Comparison of ENCODE assay signal across 8 mouse cellular contexts in the genomic region with DNA sequence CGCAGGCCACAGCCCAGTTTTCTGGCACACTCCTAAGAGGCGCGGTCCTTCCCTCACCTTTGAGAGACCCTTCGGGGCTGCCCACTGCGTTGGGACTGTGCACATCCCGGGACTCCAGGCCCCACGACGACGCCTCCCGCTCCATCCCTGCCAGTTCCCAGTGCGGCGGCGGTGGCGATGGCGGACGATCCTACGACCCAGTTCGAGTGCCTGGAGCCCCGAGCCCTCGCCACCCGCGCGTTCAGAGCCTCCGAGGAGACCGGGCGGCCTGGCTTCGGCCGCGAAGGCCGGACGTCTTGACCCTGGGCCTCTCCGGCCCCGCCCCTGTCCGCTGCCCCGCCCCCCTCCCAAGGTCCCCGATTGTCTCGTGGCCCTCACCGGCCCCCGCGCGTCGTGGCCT. TPM values are rescaled to one million over a fixed set of nuclear protein-coding genes. Genes with fewer than 3 reads are reported as not detected.
DNase-seq lines count a peak whose midpoint lies in the region; ATAC-seq and TF ChIP-seq lines count a peak whose summit lies in the region.

No protein-coding gene starts in this region.

- no peaks in the 10 kb centered on the region for H3K36me3 ChIP-seq in spleen, adult 2 months (ENCODE audit: control insufficient read depth, insufficient read depth, low read length)
- H3K36me3 ChIP-seq in forebrain, embryonic 16.5 days (ENCODE audit: control insufficient read depth, insufficient read depth), result peaks cover 2% of the 10 kb centered on the region; the same call in 1 of the 2 replicates
- H3K36me3 ChIP-seq in midbrain, embryonic 12.5 days, result peaks cover 24% of the 10 kb centered on the region

- no peaks in the 10 kb centered on the region for H3K27me3 ChIP-seq in spleen, adult 2 months (ENCODE audit: control insufficient read depth, insufficient read depth, low read length)
- H3K27me3 ChIP-seq in forebrain, embryonic 16.5 days (replicated peaks; ENCODE audit: control insufficient read depth, insufficient read depth, low read length), result no peaks in the 10 kb centered on the region
- H3K27me3 ChIP-seq in midbrain, embryonic 12.5 days, result no peaks in the 10 kb centered on the region

- ATAC-seq in forebrain, embryonic 16.5 days, result peak; percentile 41
- ATAC-seq in midbrain, embryonic 12.5 days (ENCODE audit: low FRiP score, low read depth), result peak; percentile 35

- no peak for TF ChIP-seq POLR2A in spleen, adult 2 months (IDR thresholded peaks at IDR 0.05; ENCODE audit: low read depth, low read length)

- H3K9me3 ChIP-seq in forebrain, embryonic 16.5 days (ENCODE audit: control insufficient read depth, low read length), result no peaks in the 10 kb centered on the region
- H3K9me3 ChIP-seq in midbrain, embryonic 12.5 days, result no peaks in the 10 kb centered on the region

- H3K9ac ChIP-seq in forebrain, embryonic 16.5 days (replicated peaks; ENCODE audit: low read depth, low read length), result peak overlapping the region; percentile 91
- H3K9ac ChIP-seq in midbrain, embryonic 12.5 days (replicated peaks), result peak overlapping the region; percentile 94

- no peak for TF ChIP-seq CTCF in spleen, adult 2 months (IDR thresholded peaks at IDR 0.05; ENCODE audit: extremely low read depth, insufficient read depth, insufficient read length, insufficient replicate concordance)

- H3K4me2 ChIP-seq in forebrain, embryonic 16.5 days (ENCODE audit: low read length), result peak overlapping the region; percentile 74
- peak overlapping the region; percentile 77 for H3K4me2 ChIP-seq in midbrain, embryonic 12.5 days (replicated peaks)

- peak overlapping the region; percentile 81 for H3K27ac ChIP-seq in spleen, adult 2 months (ENCODE audit: insufficient read depth, low read length)
- H3K27ac ChIP-seq in forebrain, embryonic 16.5 days (ENCODE audit: low read length), result peak overlapping the region; percentile 90
- H3K27ac ChIP-seq in midbrain, embryonic 12.5 days (replicated peaks), result peak overlapping the region; percentile 93

- H3K4me3 ChIP-seq in spleen, adult 2 months (ENCODE audit: extremely low read depth, insufficient read depth, insufficient read length), result peak overlapping the region; percentile 76
- H3K4me3 ChIP-seq in forebrain, embryonic 16.5 days (replicated peaks; ENCODE audit: low read length), result peak overlapping the region; percentile 83
- H3K4me3 ChIP-seq in midbrain, embryonic 12.5 days, result peak overlapping the region; percentile 95

- H3K4me1 ChIP-seq in spleen, adult 2 months (ENCODE audit: control insufficient read depth, insufficient read depth, insufficient read length), result no peaks in the 10 kb centered on the region
- peaks cover 14% of the 10 kb centered on the region for H3K4me1 ChIP-seq in forebrain, embryonic 16.5 days (replicated peaks; ENCODE audit: control insufficient read depth, insufficient read depth, low read length)
- peaks cover 13% of the 10 kb centered on the region for H3K4me1 ChIP-seq in midbrain, embryonic 12.5 days

- DNase-seq in cerebellum, adult 11-12 months, result peak; percentile 75
- no peak for DNase-seq in cerebellum, postnatal 4 days (ENCODE audit: low spot score in 2 of 2)
- no peak for DNase-seq in spleen, adult 2 months (ENCODE audit: low read depth in 1 of 2, low spot score in 2 of 2)
- no peak for DNase-seq in spleen, postnatal 36 days (ENCODE audit: low spot score in 2 of 2)
- peak; percentile 83 for DNase-seq in kidney, postnatal 14 days
- DNase-seq in c-Kit-positive CD71-positive TER-119-positive erythroid progenitor cells, embryonic 14.5 days (ENCODE audit: low spot score), result no peak

- 4% methylated on average over 40 of the region's 42 CpGs for WGBS in spleen, adult 2 months
- under 1% methylated on average over 41 of the region's 42 CpGs for WGBS in forebrain, embryonic 16.5 days
- WGBS in midbrain, embryonic 12.5 days, result under 1% methylated on average over 41 of the region's 42 CpGs

RNA-seq across cellular contexts. Expression of gene Zfp768, which starts 0.3 kb away (rescaled TPM):
- 7.8 and 12.1 TPM in 2 replicates for polyA plus RNA-seq in spleen, adult 2 months (2012; rRNA removed)
- 10.5 and 10.6 TPM in 2 replicates for polyA plus RNA-seq in forebrain, embryonic 16.5 days (2015; fragmentation: Nextera tagmentation; extraction: Ambion mirVana)
- polyA plus RNA-seq in midbrain, embryonic 12.5 days (2016; fragmentation: Nextera tagmentation; extraction: Ambion mirVana), result 20.5 and 22.3 TPM in 2 replicates

RNA-seq across cellular contexts. Expression of gene Zfp747, which starts 30.8 kb away (rescaled TPM):
- 7.2 and 10.0 TPM in 2 replicates for polyA plus RNA-seq in spleen, adult 2 months (2012; rRNA removed)
- 8.2 and 9.6 TPM in 2 replicates for polyA plus RNA-seq in forebrain, embryonic 16.5 days (2015; fragmentation: Nextera tagmentation; extraction: Ambion mirVana)
- 9.0 and 10.2 TPM in 2 replicates for polyA plus RNA-seq in midbrain, embryonic 12.5 days (2016; fragmentation: Nextera tagmentation; extraction: Ambion mirVana)

RNA-seq across cellular contexts. Expression of gene 9130019O22Rik, which starts 41.9 kb away (rescaled TPM):
- polyA plus RNA-seq in spleen, adult 2 months (2012; rRNA removed), result 3.2 and 3.7 TPM in 2 replicates
- polyA plus RNA-seq in forebrain, embryonic 16.5 days (2015; fragmentation: Nextera tagmentation; extraction: Ambion mirVana), result 4.2 and 5.1 TPM in 2 replicates
- 5.8 and 7.2 TPM in 2 replicates for polyA plus RNA-seq in midbrain, embryonic 12.5 days (2016; fragmentation: Nextera tagmentation; extraction: Ambion mirVana)

RNA-seq across cellular contexts. Expression of gene E430018J23Rik, which starts 48.3 kb away (rescaled TPM):
- polyA plus RNA-seq in spleen, adult 2 months (2012; rRNA removed), result 4.3 and 6.4 TPM in 2 replicates
- polyA plus RNA-seq in forebrain, embryonic 16.5 days (2015; fragmentation: Nextera tagmentation; extraction: Ambion mirVana), result 5.3 and 6.3 TPM in 2 replicates
- polyA plus RNA-seq in midbrain, embryonic 12.5 days (2016; fragmentation: Nextera tagmentation; extraction: Ambion mirVana), result 6.9 and 7.1 TPM in 2 replicates

RNA-seq across cellular contexts. Expression of gene Itgal, which starts 49.0 kb away (rescaled TPM):
- polyA plus RNA-seq in spleen, adult 2 months (2012; rRNA removed), result 92.1 and 105 TPM in 2 replicates
- 0.16 and 0.20 TPM in 2 replicates for polyA plus RNA-seq in forebrain, embryonic 16.5 days (2015; fragmentation: Nextera tagmentation; extraction: Ambion mirVana)
- 0.46 and 0.52 TPM in 2 replicates for polyA plus RNA-seq in midbrain, embryonic 12.5 days (2016; fragmentation: Nextera tagmentation; extraction: Ambion mirVana)

Comparison
In these comparisons a context has a peak if more than half of its experiments do, and no peak if none do; other contexts are left out.
1. DNase-seq: peak in cerebellum, adult 11-12 months (single experiment) and kidney, postnatal 14 days (single experiment); none in cerebellum, postnatal 4 days (0 of 2), spleen, adult 2 months (0 of 2), spleen, postnatal 36 days (0 of 2) and c-Kit-positive CD71-positive TER-119-positive erythroid progenitor cells, embryonic 14.5 days (single experiment).
2. Peak in every context shown above with its lines, with median percentiles within 50 percentile points of each other: H3K27ac ChIP-seq and H3K4me3 ChIP-seq.